Mouse (Mus musculus) thymus, adult 18-20 months (tissue): ENCODE results near the gene Syt8.

ENCODE experiments used
- DNase-seq, 2 experiments: peaks; one replicate each; pipeline ENCODE4 v3.0.0; 2022; ENCODE audit warnings: mixed read lengths in 2 of 2

The Syt8 gene

DNA sequence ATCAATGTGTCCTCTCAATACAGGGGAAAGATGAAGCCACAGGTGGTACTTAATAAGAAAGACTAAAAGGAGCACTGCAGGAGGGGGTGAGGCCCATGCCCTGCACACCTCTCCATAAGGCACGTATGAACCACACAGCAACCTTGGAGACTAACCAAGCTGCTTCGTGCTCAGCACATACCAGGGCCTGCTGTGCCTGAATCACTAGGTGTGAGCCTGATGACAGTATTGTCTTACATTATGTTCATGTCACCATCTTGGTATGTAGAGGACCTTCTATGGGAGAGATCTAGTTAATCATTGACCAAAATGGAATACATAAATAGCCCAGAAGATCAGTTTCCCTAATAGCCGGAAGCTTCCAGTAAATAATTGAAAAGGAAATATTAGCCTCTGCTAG lies 25.0 kb upstream of the Syt8 start:
- DNase-seq: no peak

DNA sequence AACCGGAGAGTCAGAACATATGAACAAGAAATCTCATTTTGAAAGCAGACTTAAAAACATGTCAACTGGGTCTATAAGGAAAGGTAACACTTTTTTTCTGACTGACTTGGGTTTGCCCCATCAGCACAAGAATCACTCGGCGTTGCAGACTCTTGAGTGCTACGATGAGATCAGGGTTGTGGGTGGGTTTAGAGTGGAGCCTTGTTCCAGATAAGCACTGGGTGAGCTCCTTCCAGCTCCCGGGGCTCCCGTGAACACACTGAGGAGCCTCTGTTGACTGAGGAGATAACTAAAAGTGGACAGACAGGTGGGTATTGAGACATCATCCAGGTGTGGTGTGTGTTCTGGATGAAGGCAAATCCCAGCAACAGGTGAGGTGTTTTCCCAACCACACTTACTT lies 21.4 kb upstream of the Syt8 start:
- DNase-seq: no peak

DNA sequence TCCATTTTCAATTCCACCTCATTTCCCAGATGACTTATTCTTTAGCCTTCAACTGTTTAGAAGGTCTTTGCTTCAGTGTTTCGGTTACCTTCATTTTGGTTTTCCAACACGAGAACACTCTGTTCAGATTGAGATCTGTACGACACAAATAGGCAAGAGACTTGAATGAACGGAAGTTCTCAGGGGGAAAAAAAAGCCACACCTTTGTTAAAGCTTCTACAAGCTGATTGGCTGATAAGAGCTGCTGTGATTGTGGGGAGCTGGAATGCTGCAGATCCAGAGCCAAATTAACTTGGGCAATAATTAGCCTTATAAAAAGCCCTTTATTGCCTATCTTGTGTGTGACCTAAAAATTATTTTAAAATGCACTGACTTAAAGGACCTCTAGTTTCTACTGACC lies 19.3 kb upstream of the Syt8 start:
- DNase-seq: no peak

DNA sequence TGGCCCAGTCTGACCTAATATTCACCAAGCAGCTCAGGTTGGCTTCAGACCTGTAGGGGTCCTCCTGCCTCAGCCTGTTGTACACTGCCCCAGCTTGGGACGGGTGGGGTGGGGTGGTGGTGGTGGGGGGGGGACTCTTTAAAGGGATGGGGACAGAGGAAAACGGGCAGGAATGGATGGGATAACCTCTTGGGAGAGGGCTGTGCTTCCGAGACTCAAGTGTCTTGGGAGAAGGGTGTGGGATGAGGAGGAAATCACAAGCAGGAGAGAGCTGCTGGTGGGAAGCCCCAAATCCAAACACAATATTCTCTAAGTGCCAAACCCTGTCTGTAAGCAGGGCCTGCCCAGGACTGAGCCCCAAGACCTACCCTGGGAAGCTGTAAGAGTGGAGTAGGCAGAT lies 18.4 kb upstream of the Syt8 start:
- no peak for DNase-seq

DNA sequence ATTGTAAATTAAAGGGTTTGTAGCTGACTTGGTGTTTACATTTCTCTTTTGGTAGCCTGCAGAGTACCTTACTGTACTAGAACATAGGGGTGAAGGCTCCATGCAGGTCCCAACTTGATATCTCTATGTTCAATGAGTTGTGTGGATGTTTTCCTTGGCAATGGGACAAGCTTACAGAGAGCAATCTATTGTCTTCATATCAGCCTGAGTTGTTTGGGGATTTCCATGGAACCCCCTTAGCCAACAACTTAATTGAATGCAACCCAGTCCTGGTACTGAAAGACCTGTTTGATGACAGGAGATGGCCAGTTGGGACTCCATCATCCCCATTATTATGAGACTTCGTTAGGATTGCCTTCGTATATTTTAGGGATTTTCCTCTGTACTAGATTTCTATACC lies 16.6 kb upstream of the Syt8 start:
- DNase-seq: no peak

DNA sequence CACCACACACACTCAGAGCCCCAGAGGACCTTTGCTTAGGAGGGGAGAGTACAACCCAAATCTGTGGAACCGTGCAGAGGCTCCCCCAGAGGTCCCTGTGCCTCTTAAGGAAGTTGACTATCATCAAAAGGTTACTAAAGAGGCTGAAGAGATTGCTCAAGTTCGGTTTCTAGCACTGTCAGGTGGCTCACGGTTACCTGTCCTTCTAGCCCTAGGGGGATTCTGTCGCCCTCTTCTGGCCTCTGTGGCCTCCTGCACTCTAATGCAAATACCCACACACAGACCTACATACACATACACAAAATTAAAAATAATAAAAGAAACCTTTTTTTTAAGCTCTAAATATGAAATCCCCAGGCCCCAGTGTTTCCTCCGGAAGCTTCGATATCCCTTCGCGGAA lies 16.0 kb upstream of the Syt8 start:
- no peak for DNase-seq

DNA sequence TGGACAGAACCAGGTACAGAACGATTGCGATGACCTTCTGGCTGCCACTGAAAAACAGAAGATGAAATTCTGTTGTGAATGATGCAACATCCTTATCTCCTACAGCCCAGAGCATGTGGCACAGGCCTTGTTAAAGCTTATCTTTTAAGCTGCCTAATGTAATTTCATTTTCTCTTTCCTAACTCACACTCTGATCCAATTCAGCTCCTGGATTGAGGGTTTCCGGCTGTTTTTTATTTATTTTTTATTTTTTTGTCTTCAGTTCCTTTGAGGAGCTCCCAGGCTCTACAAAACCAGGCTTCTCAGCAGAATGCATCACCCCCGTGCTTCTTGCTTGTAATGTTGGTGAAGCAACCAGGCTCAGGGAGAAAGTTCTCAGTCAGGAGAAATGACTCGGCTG lies 14.8 kb upstream of the Syt8 start:
- DNase-seq: no peak

DNA sequence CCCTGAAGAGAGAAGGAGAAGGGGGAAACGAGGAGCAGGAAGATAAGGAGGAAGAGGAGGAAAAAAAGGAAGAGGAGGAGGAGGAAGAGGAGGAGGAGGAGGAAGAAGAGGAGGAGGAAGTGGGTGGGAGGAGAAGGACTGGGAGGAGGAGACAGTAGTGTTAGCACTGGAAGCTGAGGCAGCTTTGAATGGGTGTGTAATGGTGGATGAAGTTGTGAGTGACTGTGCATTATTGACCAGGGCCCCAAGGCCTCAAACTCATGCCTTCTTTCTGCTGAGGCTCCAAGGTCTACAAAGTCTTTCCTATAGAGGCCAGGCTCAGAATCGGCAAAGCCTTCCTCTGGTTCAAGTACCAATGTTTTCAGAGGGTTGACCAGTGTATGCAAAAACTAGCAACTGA lies 12.8 kb upstream of the Syt8 start:
- DNase-seq: no peak

DNA sequence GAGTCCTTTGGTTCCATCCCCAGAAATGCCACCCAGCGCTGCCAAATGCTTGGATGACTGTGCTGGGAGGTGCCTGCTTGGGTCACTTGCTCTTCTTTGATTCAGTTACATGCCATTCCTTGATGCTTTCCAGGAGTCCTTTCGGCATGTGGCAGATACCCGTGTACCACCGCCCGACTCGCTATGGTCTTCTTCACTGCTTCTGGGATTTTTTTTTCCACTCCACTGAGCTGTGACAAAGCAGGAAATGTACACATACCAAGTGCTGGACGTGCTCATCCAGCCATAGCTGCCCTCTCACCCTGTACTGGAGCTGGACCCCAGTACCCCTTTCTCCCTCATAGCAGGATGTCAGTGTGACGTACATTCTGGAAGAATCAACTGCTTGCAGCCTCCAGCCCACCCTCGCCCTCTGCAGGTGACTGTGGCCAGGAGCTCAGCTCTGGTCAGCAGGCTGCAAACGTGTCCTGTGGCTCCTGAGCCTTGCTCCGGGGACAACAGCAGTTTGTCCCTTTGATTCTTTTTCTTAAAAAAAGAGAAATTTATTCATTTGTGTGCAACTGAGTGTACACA lies 8.9 kb upstream of the Syt8 start:
- no peak for DNase-seq

DNA sequence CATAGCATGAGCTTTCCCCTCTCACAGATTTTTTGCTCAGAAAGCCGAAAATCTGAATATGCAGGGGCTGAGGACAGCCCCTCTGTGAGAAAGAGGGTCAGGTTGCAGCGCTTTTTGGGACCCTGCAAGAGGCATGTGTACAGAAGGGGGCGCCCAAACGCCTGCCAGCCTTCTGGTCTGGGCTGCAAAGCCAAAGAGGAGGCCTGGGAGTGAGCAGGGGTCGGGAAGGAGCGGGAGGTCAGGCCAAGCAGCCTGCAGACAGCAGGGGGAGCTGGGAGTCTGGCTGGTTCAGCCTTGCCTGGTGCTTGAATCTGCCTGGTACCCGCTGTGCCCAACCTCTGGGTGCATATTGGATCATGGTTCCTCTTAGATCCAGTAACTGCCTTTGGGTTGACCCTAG lies 6.4 kb upstream of the Syt8 start:
- DNase-seq: no peak

DNA sequence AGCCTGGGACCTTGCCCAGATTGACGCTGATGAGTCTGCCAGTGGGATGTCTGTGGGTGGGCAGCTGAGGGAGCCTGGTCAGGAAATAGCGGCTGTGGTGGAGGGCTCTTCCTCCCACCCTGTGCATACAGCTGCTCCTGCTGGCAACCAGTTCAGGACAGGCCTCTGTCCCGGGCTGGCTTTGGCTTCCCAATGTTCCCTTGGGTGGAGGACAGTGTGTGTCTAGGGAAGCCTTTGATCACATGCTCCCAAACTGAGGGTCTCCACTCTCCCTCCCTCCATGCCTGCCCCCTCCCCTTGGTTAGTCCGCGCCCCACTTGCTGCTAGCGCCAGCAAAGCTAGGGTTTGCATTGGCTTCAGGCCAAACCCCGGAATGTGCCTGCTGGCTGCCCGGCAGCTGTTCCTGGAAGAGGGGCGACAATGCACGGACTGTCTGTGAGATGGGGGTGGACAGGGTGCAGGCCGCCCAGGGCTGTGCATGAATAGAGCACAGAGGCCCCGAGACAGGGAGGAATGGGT lies 4.4 kb upstream of the Syt8 start:
- no peak for DNase-seq

DNA sequence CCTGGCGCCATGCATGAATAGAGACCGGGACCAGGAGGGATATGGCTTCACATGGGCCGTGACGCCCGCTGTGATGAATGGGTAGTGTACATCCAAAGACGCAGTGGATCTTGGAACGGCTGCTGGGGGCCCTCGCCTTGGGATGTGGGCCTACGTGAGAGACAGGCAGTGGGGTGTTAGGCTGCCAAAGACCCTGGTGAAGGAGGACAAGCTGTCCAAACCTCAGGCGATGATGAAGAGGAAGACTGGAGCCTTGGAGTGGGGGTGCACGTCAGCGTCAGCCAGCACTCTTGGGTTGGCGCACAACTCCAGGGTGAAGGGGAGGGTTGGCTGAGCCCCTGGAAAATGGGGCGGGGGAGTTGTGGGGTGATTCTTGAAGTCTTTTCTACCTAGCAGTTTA lies 3.5 kb upstream of the Syt8 start:
- no peak for DNase-seq

DNA sequence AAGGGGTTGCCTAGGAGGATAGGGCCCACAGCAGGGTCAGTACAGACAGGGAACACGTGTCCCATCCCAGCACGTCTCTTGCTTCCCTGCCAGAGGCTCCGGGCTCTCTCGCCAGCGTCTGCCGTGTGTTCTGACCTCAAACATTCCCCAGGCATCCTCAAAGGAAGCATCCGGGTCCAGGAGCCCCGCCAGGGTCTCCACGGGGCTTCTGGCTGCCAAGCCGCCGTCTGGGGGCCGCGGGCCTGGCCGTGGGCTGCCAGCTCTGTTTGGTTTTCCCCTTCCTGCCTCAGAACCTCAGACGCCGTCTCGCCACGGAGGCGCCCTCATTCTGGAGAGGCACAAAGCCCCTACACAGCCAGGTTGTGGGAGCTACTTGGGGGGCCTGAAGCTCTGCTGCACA lies 1.0 kb upstream of the Syt8 start:
- DNase-seq: no peak

DNA sequence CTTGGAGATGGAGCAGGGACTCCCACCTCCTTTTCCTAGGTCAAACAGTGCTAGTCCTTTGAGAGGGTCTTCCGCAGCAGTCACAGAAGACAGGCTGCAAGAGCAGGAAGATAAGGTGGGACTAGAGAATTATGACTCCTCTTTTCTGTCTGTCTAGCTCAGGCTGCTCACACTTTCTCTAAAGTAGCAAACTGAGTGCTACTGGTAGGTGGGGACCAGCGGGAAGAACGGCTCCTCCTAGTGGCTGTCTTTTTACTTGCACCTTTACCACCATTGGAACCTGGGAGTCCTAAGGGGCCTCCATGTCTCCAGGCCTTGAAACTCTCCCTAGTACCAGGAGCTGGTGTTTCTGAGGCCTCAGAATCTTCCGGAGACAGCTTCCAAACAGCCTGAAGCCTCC lies 874 bp downstream of the Syt8 start:
- peak in 1 of 2 experiments; percentile 44 for DNase-seq

DNA sequence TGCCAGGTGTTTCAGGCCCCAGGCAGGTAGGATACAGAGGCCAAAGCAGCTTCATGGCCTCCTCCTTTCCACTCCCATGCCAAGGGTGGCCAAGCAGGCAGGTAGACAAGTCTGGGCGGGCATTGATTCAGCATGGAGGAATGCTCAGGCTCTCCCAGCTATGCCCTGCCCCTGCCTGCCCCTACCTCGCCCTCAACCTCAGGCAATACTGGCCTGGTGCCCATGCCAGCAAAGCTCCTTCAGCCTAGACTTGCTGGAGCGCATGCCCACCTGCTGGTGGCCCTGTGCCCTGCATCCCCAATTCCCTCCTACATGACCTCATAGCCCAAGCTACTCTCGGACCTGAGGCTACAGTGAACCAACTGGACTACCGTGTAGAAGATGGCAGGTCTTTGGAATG lies 2.7 kb downstream of the Syt8 start:
- no peak for DNase-seq

DNA sequence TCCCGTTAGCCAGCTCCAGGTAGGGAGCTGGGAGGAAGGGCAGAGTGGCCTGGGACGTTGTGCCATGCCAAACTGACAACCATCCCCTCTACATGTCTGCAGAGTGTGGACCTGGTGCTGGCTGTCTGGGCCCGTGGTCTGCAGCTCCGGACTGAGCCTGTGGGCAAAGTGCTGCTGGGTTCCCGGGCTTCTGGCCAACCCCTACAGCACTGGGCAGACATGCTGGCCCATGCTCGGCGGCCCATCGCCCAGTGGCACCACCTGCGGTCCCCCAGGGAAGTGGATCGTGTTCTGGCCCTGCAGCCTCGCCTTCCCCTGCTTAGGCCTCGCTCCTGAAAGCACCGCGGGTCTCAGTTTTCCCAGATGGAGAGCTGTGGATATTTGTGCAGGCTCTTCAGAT lies 5.3 kb downstream of the Syt8 start:
- DNase-seq: no peak

DNA sequence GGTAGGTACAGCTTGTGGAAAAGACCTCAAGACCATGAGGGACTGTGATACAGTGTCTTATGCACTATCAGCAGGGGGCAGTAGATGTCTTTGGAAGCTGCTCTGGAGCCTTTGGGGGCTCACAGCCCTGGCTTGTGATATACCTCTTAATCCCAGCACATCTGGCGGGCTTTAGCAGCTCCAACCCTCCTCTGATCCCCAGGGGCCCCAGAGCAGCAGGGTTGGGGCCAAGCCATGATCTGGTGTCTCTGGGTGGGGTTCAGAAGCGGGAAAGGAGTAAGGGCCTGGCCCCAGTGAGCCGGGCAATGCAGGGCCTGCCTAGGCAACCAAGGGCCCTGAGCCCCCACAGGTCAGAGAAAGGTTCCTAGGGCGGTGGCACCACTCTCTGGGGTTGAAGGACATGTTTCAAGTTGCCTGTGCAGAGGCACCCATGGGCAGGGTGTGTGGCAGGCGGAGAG lies 6.0 kb downstream of the Syt8 start:
- peak in 1 of 2 experiments; percentile 51 for DNase-seq

DNA sequence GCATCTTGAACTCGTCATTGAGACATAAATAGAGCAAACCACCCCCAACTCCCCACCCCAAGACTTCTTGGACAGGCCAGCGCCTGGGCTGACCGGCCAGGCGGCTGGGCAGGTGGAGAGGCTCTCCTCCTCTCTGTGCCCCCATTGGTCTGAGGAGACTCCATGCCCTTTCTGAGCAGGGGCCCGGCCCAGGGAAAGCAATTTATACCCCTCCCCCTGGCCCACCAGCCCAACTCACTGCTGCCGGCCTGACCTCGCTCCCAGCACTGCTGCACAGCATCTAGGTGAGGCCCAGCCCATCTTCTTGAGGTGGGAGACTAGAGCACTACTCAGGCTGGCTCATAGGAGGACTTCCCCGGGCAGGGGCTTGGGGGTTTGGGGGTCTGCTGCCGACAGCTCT lies 6.9 kb downstream of the Syt8 start, which contains the start of gene Tnni2:
Gene Tnni2 (plus strand): TSS at position 224 of the 400 bp plus-strand sequence.
- DNase-seq: no peak

DNA sequence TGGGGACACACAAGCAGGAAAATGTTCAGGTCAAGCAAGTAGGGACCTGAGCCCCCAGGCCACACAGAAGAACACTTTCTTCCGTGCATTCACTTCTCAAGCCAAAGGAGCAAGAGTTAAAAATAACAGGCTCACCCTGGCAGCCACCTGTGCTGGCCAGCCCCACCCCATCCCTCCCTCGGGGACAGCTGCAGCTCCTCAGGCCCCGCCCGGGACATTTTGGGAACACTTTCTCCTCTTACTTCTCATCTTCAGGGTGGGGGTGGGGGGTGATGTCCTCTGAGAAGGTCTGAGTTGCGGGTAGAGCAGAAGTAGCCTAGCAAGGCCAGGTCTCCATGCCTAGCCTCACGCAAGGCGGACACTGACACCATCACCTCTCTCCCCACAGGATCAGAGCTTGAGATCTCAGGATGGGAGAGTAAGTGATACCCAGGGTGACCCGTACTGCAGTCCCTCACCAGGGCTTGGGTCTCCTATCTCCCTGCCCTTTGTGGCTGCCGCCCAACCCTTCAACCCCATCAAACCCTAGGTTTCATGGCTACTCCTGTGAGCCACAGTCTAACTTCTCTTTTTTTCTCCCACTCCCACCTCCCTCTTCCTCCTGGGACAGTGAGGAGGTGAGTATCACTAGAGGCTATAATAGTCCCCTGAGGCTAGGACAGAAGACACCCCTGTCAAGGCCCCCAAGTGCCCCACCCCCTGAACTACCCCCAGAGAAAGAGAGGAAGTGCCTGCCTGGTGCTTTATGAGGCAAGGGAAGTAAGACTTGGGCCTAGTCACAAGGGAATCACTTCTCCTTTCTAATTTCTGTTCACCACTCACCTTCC lies 7.6 kb downstream of the Syt8 start:
- DNase-seq: no peak

DNA sequence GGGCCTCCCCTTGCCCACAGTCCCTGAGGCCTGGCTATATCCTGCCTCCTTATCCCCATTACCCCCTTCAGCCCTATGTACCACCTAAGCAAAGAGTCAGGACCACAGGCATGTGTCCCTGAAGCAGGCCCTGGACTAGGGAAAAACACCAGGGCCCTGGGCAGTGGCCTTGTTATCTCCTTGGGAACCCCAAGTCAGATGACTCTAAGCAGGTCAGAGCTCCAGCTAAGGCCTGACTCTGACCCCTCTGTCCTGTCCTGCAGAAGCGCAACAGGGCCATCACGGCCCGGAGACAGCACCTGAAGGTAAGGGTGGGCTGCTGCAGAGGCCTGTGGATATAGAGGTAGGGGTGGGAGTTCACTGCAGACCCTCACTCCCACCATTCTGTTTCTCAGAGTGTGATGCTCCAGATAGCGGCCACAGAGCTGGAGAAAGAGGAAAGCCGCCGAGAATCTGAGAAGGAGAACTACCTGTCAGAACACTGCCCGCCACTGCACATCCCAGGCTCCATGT lies 8.3 kb downstream of the Syt8 start:
- no peak for DNase-seq

DNA sequence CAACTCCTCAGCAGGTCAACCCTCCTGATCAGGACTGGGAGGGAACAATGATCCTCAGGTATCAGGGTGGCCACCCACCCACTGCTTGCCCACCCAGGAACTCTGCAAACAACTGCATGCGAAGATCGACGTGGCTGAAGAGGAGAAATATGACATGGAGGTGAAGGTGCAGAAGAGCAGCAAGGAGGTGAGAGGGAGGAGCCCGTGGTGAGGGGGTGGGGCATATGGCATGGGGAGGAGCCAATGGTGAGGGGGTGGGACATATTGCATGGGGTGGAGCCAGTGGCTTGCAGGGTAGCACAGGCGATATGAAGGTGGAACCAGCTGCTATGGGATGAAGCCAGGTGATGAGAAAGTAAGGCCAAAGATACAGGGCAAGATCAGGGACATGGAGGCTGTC lies 8.8 kb downstream of the Syt8 start:
- no peak for DNase-seq

DNA sequence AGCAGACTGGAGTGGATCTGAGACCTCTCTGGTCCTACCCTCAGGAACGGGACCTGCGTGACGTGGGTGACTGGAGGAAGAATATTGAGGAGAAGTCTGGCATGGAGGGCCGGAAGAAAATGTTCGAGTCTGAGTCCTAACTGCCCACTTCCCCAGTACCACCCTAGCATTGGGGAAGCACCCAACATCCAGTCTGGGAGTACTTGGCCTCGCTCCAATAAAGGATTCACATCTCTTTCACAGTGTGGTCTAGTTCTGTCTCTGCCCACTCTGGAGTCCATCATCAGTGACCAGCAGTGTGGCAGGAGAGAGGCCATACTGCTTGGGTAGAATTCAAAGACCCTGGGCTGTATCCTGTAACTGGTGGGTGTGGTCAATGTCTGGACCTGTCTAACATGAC lies 9.5 kb downstream of the Syt8 start:
- no peak for DNase-seq

DNA sequence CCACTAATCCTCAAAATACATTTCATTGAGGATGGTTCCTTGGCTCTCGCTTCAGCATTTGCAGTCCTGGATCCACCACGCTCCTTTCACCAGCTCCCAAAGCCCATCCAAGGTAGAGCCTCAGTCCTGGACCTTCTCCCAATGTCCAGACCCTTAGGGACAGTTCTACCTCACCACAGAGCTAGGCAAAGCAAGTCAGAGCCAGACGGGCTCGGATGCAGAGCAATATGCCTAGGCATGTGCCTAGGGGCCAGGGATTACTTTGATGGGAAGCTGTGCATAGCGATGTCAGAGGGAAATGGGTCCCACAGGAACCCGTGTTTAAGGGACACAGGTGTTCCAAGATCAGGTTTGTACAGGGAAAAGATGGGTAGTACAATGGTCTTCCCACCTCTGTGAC lies 10.7 kb downstream of the Syt8 start:
- DNase-seq: peak in 1 of 2 experiments; percentile 2

DNA sequence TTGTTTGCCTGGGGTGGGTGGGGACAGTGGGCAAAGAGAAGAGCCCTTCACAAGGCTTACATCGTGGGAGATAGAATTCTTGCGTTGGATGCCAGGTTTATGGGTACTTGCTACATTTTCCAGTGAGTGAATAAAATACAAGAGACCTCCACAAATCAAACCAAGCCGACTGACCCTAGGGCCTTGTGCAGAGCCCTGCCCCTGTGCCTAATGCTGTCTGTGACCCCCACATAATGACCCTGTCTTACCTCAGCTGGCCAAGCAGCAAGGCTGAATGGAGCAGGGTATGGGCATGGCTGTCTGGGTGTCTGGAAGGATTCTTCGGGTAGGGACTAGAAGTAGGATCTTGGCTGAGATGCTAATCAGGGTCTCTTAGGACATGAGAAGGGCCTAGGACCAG lies 11.6 kb downstream of the Syt8 start:
- peak in 1 of 2 experiments; percentile 2 for DNase-seq
